Mouse (Mus musculus) forebrain, embryonic 12.5 days (tissue): Measurements from ENCODE around the gene Clspn. TPM values are rescaled to one million over a fixed set of nuclear protein-coding genes. Genes with fewer than 3 reads are reported as not detected.

Experiments used
- ATAC-seq: fragments of 200-750 bp; cut with Nextera tagmentation; 2 replicates; pipeline ENCODE4 v1.8.0; 2017; ENCODE audit warnings: moderate TSS enrichment; ENCODE audit not compliant: low FRiP score
- H3K27ac ChIP-seq: fragments of 300-500 bp; sonication (generic); 2 replicates; pipeline ENCODE4 v1.5.1; 2016; ENCODE audit warnings: mild to moderate bottlenecking
- H3K27me3 ChIP-seq: fragments of 300-500 bp; sonication (generic); 2 replicates; pipeline ENCODE4 v1.6.1; 2016; ENCODE audit warnings: mild to moderate bottlenecking
- H3K36me3 ChIP-seq: fragments of 300-500 bp; sonication (generic); replicated peaks from 2 replicates; pipeline ENCODE4 v1.6.1; 2016; ENCODE audit warnings: mild to moderate bottlenecking
- H3K4me1 ChIP-seq: fragments of 300-500 bp; sonication (generic); 2 replicates; pipeline ENCODE4 v1.6.1; 2016
- H3K4me2 ChIP-seq: fragments of 300-500 bp; sonication (generic); 2 replicates; pipeline ENCODE4 v1.6.1; 2016; ENCODE audit warnings: mild to moderate bottlenecking, moderate library complexity
- H3K4me3 ChIP-seq: fragments of 300-500 bp; sonication (generic); replicated peaks from 2 replicates; pipeline ENCODE4 v1.5.1; 2016; ENCODE audit warnings: mild to moderate bottlenecking
- H3K9ac ChIP-seq: fragments of 300-500 bp; sonication (generic); 2 replicates; pipeline ENCODE4 v1.6.1; 2016; ENCODE audit warnings: mild to moderate bottlenecking
- H3K9me3 ChIP-seq: fragments of 300-500 bp; sonication (generic); 2 replicates; pipeline ENCODE4 v1.6.1; 2016
- WGBS: fragments of 180-500 bp; shearing (Covaris S2); methylation state at CpG from one replicate; pipeline ENCODE4 v1.1.7; 2016; 5-methylcytosine and 5-hydroxymethylcytosine counted together
- polyA plus RNA-seq: library from polyadenylated mRNA; unstranded; fragments of >200 nt; fragmentation: Nextera tagmentation; extraction: Ambion mirVana; gene quantifications from 2 replicates; pipeline ENCODE4 v1.2.1, GENCODE M21; 2016

Clspn gene
- polyA plus RNA-seq, 1 experiment from 2014 or later, result 47.8 TPM

- H3K27me3 ChIP-seq, result no peaks in the 10 kb centered on the region
- no peak overlapping the region for H3K4me3 ChIP-seq
- 94% methylated on average over 5 of the region's 5 CpGs for WGBS
- no peak for ATAC-seq
- no peaks in the 10 kb centered on the region for H3K4me1 ChIP-seq
- H3K4me2 ChIP-seq, result no peak overlapping the region
- H3K36me3 ChIP-seq, result peaks cover 99% of the 10 kb centered on the region
- H3K9ac ChIP-seq, result no peak overlapping the region
- H3K27ac ChIP-seq, result no peak overlapping the region
- H3K9me3 ChIP-seq, result no peaks in the 10 kb centered on the region
These were observed 19.5 kb downstream of the Clspn start for GRCm38 (mm10) chr4:126576281-126576680.

GRCm38 (mm10) chr4:126577920-126578319 lies 21.2 kb downstream of the Clspn start:
- no peak overlapping the region for H3K4me3 ChIP-seq
- no peak overlapping the region for H3K27ac ChIP-seq
- 93% methylated on average over 3 of the region's 3 CpGs for WGBS
- no peak for ATAC-seq
- peaks cover 98% of the 10 kb centered on the region for H3K36me3 ChIP-seq
- H3K4me2 ChIP-seq, result no peak overlapping the region
- H3K27me3 ChIP-seq, result no peaks in the 10 kb centered on the region
- H3K9ac ChIP-seq, result no peak overlapping the region
- H3K9me3 ChIP-seq, result no peaks in the 10 kb centered on the region
- no peaks in the 10 kb centered on the region for H3K4me1 ChIP-seq

GRCm38 (mm10) chr4:126579077-126579476 lies 22.3 kb downstream of the Clspn start:
- 84% methylated on average over 2 of the region's 2 CpGs for WGBS
- no peak for ATAC-seq
- no peaks in the 10 kb centered on the region for H3K4me1 ChIP-seq
- H3K27ac ChIP-seq, result no peak overlapping the region
- peaks cover 96% of the 10 kb centered on the region for H3K36me3 ChIP-seq
- H3K9ac ChIP-seq, result no peak overlapping the region
- no peak overlapping the region for H3K4me2 ChIP-seq
- H3K27me3 ChIP-seq, result no peaks in the 10 kb centered on the region
- H3K4me3 ChIP-seq, result no peak overlapping the region
- H3K9me3 ChIP-seq, result no peaks in the 10 kb centered on the region

- peaks cover 88% of the 10 kb centered on the region for H3K36me3 ChIP-seq
These were observed 29.0 kb downstream of the Clspn start for GRCm38 (mm10) chr4:126585739-126586138.

GRCm38 (mm10) chr4:126592039-126592438 lies 35.3 kb downstream of the Clspn start:
- no peaks in the 10 kb centered on the region for H3K27me3 ChIP-seq
- H3K4me2 ChIP-seq, result no peak overlapping the region
- peaks cover 74% of the 10 kb centered on the region for H3K36me3 ChIP-seq
- H3K27ac ChIP-seq, result no peak overlapping the region
- no peak for ATAC-seq
- no peaks in the 10 kb centered on the region for H3K9me3 ChIP-seq
- 93% methylated on average over 6 of the region's 6 CpGs for WGBS
- H3K4me1 ChIP-seq, result no peaks in the 10 kb centered on the region
- H3K4me3 ChIP-seq, result no peak overlapping the region
- no peak overlapping the region for H3K9ac ChIP-seq

More at GRCm38 (mm10) chr4:126585739-126586138, 29.0 kb downstream of the Clspn start:
- Histone ChIP-seq H3K9me3 (no peaks in the 10 kb centered on the region), H3K4me1 (no peaks in the 10 kb centered on the region), H3K4me2 (no peak overlapping the region), H3K27ac (no peak overlapping the region), H3K27me3 (no peaks in the 10 kb centered on the region), H3K9ac (no peak overlapping the region), H3K4me3 (no peak overlapping the region)
- no peak for ATAC-seq
- 95% methylated on average over 13 of the region's 13 CpGs for WGBS

- H3K27me3 ChIP-seq, result peaks cover 38% of the 10 kb centered on the region
- 0 out of 2 replicates have a peak, but pooled peaks have one; percentile 15 for ATAC-seq
These were observed 43.4 kb downstream of the Clspn start for GRCm38 (mm10) chr4:126599971-126600754.

GRCm38 (mm10) chr4:126601597-126602444 lies 45.1 kb downstream of the Clspn start:
- WGBS, result 20% methylated on average over 21 of the region's 22 CpGs
- peak overlapping the region; percentile 42 for H3K4me2 ChIP-seq
- no peaks in the 10 kb centered on the region for H3K9me3 ChIP-seq
- H3K4me1 ChIP-seq, result peaks cover 19% of the 10 kb centered on the region
- H3K27ac ChIP-seq, result peak overlapping the region; percentile 74
- peak; percentile 95 for ATAC-seq
- no peak overlapping the region for H3K9ac ChIP-seq
- H3K36me3 ChIP-seq, result no peaks in the 10 kb centered on the region
- peaks cover 54% of the 10 kb centered on the region for H3K27me3 ChIP-seq
- no peak overlapping the region for H3K4me3 ChIP-seq

More at GRCm38 (mm10) chr4:126599971-126600754, 43.4 kb downstream of the Clspn start:
- no peaks in the 10 kb centered on the region for H3K36me3 ChIP-seq
- H3K27ac ChIP-seq, result no peak overlapping the region
- no peak overlapping the region for H3K4me3 ChIP-seq
- no peaks in the 10 kb centered on the region for H3K9me3 ChIP-seq
- H3K9ac ChIP-seq, result no peak overlapping the region
- peaks cover 19% of the 10 kb centered on the region for H3K4me1 ChIP-seq
- 35% methylated on average over 8 of the region's 8 CpGs for WGBS
- H3K4me2 ChIP-seq, result no peak overlapping the region

- Histone ChIP-seq H3K4me2 (peak overlapping the region; percentile 42), H3K36me3 (no peaks in the 10 kb centered on the region), H3K9me3 (no peaks in the 10 kb centered on the region), H3K27me3 (peaks cover 54% of the 10 kb centered on the region), H3K4me1 (peaks cover 19% of the 10 kb centered on the region), H3K4me3 (no peak overlapping the region), H3K27ac (peak overlapping the region; percentile 74), H3K9ac (no peak overlapping the region)
- 0% methylated on average over 6 of the region's 6 CpGs for WGBS
- ATAC-seq, result no peak; the same call in 1 of the 2 replicates
These were observed 45.7 kb downstream of the Clspn start for GRCm38 (mm10) chr4:126602445-126602762.

- Histone ChIP-seq H3K4me2 (no peak overlapping the region), H3K4me1 (peaks cover 19% of the 10 kb centered on the region), H3K27me3 (peaks cover 64% of the 10 kb centered on the region), H3K9me3 (no peaks in the 10 kb centered on the region), H3K36me3 (no peaks in the 10 kb centered on the region), H3K9ac (no peak overlapping the region), H3K4me3 (no peak overlapping the region), H3K27ac (no peak overlapping the region)
- ATAC-seq, result no peak
- WGBS, result 86% methylated on average over 2 of the region's 2 CpGs
These were observed 47.4 kb downstream of the Clspn start for GRCm38 (mm10) chr4:126604141-126604540.

GRCm38 (mm10) chr4:126605751-126606150 lies 49.0 kb downstream of the Clspn start:
- no peak for ATAC-seq
- Histone ChIP-seq H3K27me3 (peaks cover 63% of the 10 kb centered on the region), H3K9me3 (no peaks in the 10 kb centered on the region), H3K4me1 (peaks cover 25% of the 10 kb centered on the region), H3K27ac (no peak overlapping the region), H3K36me3 (no peaks in the 10 kb centered on the region), H3K9ac (no peak overlapping the region), H3K4me2 (no peak overlapping the region), H3K4me3 (no peak overlapping the region)
- WGBS, result 85% methylated on average over 4 of the region's 4 CpGs

- Histone ChIP-seq H3K4me1 (peaks cover 8% of the 10 kb centered on the region), H3K36me3 (no peaks in the 10 kb centered on the region), H3K9ac (peak within 1 kb of the TSS; percentile 71), H3K27ac (0 out of 2 replicates have a peak within 1 kb of the TSS, but pooled peaks have one; percentile 11), H3K4me3 (peak within 1 kb of the TSS; percentile 57), H3K9me3 (no peaks in the 10 kb centered on the region), H3K4me2 (peak within 1 kb of the TSS; percentile 74), H3K27me3 (peaks cover 79% of the 10 kb centered on the region)
- peak; percentile 83 for ATAC-seq
- WGBS, result under 1% methylated on average over 48 of the region's 48 CpGs
These were observed 53.0 kb downstream of the Clspn start, which contains the start of gene 5730409E04Rik for GRCm38 (mm10) chr4:126609606-126610181. Gene 5730409E04Rik, plus strand, starts transcription at chr4:126609818.

GRCm38 (mm10) chr4:126611991-126612390 lies 55.3 kb downstream of the Clspn start:
- Histone ChIP-seq H3K36me3 (no peaks in the 10 kb centered on the region), H3K27ac (no peak overlapping the region), H3K4me2 (no peak overlapping the region), H3K27me3 (peaks cover 61% of the 10 kb centered on the region), H3K9ac (no peak overlapping the region), H3K4me1 (peaks cover 8% of the 10 kb centered on the region), H3K4me3 (no peak overlapping the region), H3K9me3 (no peaks in the 10 kb centered on the region)
- WGBS, result 94% methylated on average over 17 of the region's 17 CpGs
- ATAC-seq, result no peak
